Mouse (Mus musculus) bone marrow, adult 2 months (tissue): ENCODE measurements around the gene Mrpl58.

Source experiments
- CTCF ChIP-seq: fragments of 200-500 bp; IDR thresholded peaks from 2 replicates; pipeline ENCODE4 v1.5.1; 2011; ENCODE audit warnings: low read length, control low read depth; ENCODE audit not compliant: control insufficient read depth, insufficient read depth
- POLR2A ChIP-seq: fragments of 200-500 bp; IDR thresholded peaks from 2 replicates; pipeline ENCODE4 v1.6.1; 2011; ENCODE audit warnings: low read depth, mild to moderate bottlenecking, control low read depth, low read length, borderline replicate concordance; ENCODE audit not compliant: control insufficient read depth

GRCm38 (mm10) chr11:115447321-115447885, 43.9 kb downstream of the Mrpl58 start:
- TF ChIP-seq CTCF (no peak), POLR2A (no peak)
